Mouse (Mus musculus) CH12.LX (cell line): ENCODE data around the gene Filip1l. TPM values are rescaled to one million over a fixed set of nuclear protein-coding genes. Genes with fewer than 3 reads are reported as not detected.

Experiments used
- DNase-seq: peaks from one replicate; pipeline ENCODE4 v3.0.0-alpha.2; 2013; ENCODE audit errors: extremely low read depth
- H3K27ac ChIP-seq: 2 replicates; pipeline ENCODE4 v1.5.1; 2012; ENCODE audit warnings: low read depth, mild to moderate bottlenecking, control low read depth, moderate library complexity; ENCODE audit not compliant: insufficient read depth
- H3K27me3 ChIP-seq: replicated peaks from 2 replicates; pipeline ENCODE3; 2012; ENCODE audit warnings: inconsistent platforms
- H3K36me3 ChIP-seq, 2 experiments: replicated peaks in 1 of 2; 2 replicates each; pipeline versions ENCODE3 to v1.6.1; 2012; ENCODE audit warnings: inconsistent platforms in 1 of 2, low read length in 1 of 2, mild to moderate bottlenecking in 1 of 2, mixed read lengths in 1 of 2, moderate library complexity in 1 of 2; ENCODE audit not compliant: control insufficient read depth in 1 of 2, insufficient read depth in 1 of 2
- H3K4me1 ChIP-seq, 2 experiments: 2 replicates each; pipeline ENCODE4 v1.6.1; 2012; ENCODE audit warnings: inconsistent platforms in 1 of 2, moderate library complexity in 1 of 2; ENCODE audit not compliant: insufficient read depth in 2 of 2, control insufficient read depth in 1 of 2
- H3K4me2 ChIP-seq: 2 replicates; pipeline ENCODE4 v1.6.1; 2012; ENCODE audit warnings: low read depth, mild to moderate bottlenecking, control low read depth; ENCODE audit not compliant: poor library complexity, insufficient read depth, severe bottlenecking
- H3K4me3 ChIP-seq, 3 experiments: fragments of 150-350 bp in 1 of 3; sonication (generic) in 1 of 3; replicated peaks in 1 of 3; 2 replicates each; pipeline versions ENCODE3 to v1.5.1; 2011 to 2012; ENCODE audit warnings: low read depth in 2 of 3, low read length in 2 of 3, mild to moderate bottlenecking in 2 of 3, moderate library complexity in 2 of 3, control low read depth in 1 of 3, improper control_type of control experiment in 1 of 3, inconsistent platforms in 1 of 3, mixed read lengths in 1 of 3; ENCODE audit not compliant: poor library complexity in 1 of 3
- H3K79me2 ChIP-seq: replicated peaks from 2 replicates; pipeline ENCODE4 v1.6.1; 2012; ENCODE audit warnings: mild to moderate bottlenecking, moderate library complexity; ENCODE audit not compliant: control insufficient read depth, poor library complexity, insufficient read depth, severe bottlenecking; ENCODE audit errors: extremely low read depth
- H3K9ac ChIP-seq: 2 replicates; pipeline ENCODE4 v1.6.1; 2012; ENCODE audit warnings: low read depth, mild to moderate bottlenecking, control low read depth, moderate library complexity; ENCODE audit not compliant: insufficient read depth
- H3K9me3 ChIP-seq: replicated peaks from 2 replicates; pipeline ENCODE3; 2012; ENCODE audit warnings: low read length, inconsistent platforms, mixed read lengths
- CHD1 ChIP-seq: IDR thresholded peaks from 2 replicates; pipeline ENCODE4 v1.6.1; 2012; ENCODE audit warnings: low read depth, low read length, improper control_type of control experiment, inconsistent platforms
- CHD2 ChIP-seq: IDR thresholded peaks from 2 replicates; pipeline ENCODE4 v1.6.1; 2011; ENCODE audit warnings: low read length, improper control_type of control experiment
- CTCF ChIP-seq, 2 experiments: IDR thresholded peaks in 1 of 2; conservative IDR thresholded peaks in 1 of 2; 2 replicates each; pipeline ENCODE4 v1.5.1; 2011 to 2012; ENCODE audit warnings: low read depth in 2 of 2, low read length in 2 of 2, improper control_type of control experiment in 1 of 2, inconsistent platforms in 1 of 2, mild to moderate bottlenecking in 1 of 2, moderate library complexity in 1 of 2
- E2F4 ChIP-seq: IDR thresholded peaks from 2 replicates; pipeline ENCODE4 v1.6.1; 2011; ENCODE audit warnings: low read depth, low read length, improper control_type of control experiment; ENCODE audit not compliant: insufficient replicate concordance
- ELF1 ChIP-seq: IDR thresholded peaks from 2 replicates; pipeline ENCODE4 v1.6.1; 2014; ENCODE audit warnings: low read depth, mild to moderate bottlenecking, inconsistent platforms, low read length, improper control_type of control experiment
- EP300 ChIP-seq: IDR thresholded peaks from 2 replicates; pipeline ENCODE4 v1.6.1; 2011; ENCODE audit warnings: low read length, improper control_type of control experiment
- GABPA ChIP-seq: IDR thresholded peaks from 2 replicates; pipeline ENCODE4 v1.6.1; 2012; ENCODE audit warnings: low read depth, low read length, improper control_type of control experiment, inconsistent platforms; ENCODE audit not compliant: insufficient replicate concordance
- HCFC1 ChIP-seq: IDR thresholded peaks from 2 replicates; pipeline ENCODE4 v1.6.1; 2012; ENCODE audit warnings: low read depth, mild to moderate bottlenecking, inconsistent platforms, low read length, improper control_type of control experiment
- IRF4 ChIP-seq: IDR thresholded peaks from 2 replicates; pipeline ENCODE4 v1.6.1; 2014; ENCODE audit warnings: low read depth, mild to moderate bottlenecking, inconsistent platforms, low read length, improper control_type of control experiment
- JUN ChIP-seq: IDR thresholded peaks from 2 replicates; pipeline ENCODE4 v1.6.1; 2011; ENCODE audit warnings: low read depth, mild to moderate bottlenecking, low read length, improper control_type of control experiment, moderate library complexity; ENCODE audit not compliant: insufficient read depth
- KAT2A ChIP-seq: IDR thresholded peaks from 2 replicates; pipeline ENCODE4 v1.6.1; 2012; ENCODE audit warnings: low read length, improper control_type of control experiment, inconsistent platforms; ENCODE audit not compliant: insufficient replicate concordance
- MAZ ChIP-seq: IDR thresholded peaks from 2 replicates; pipeline ENCODE4 v1.6.1; 2012; ENCODE audit warnings: low read depth, mild to moderate bottlenecking, inconsistent platforms, low read length, improper control_type of control experiment, moderate library complexity
- MXI1 ChIP-seq: IDR thresholded peaks from 2 replicates; pipeline ENCODE4 v1.6.1; 2011; ENCODE audit warnings: mild to moderate bottlenecking, low read depth, low read length, improper control_type of control experiment
- NELFE ChIP-seq: IDR thresholded peaks from 2 replicates; pipeline ENCODE4 v1.6.1; 2011; ENCODE audit warnings: low read depth, low read length, improper control_type of control experiment
- PAX5 ChIP-seq: IDR thresholded peaks from 2 replicates; pipeline ENCODE4 v1.6.1; 2012; ENCODE audit warnings: low read length, inconsistent platforms, mixed read lengths
- POLR2A ChIP-seq: IDR thresholded peaks from 2 replicates; pipeline ENCODE4 v1.6.1; 2011; ENCODE audit warnings: low read depth, mild to moderate bottlenecking, improper control_type of control experiment, low read length
- POLR2AphosphoS2 ChIP-seq: IDR thresholded peaks from 2 replicates; pipeline ENCODE4 v1.6.1; 2011; ENCODE audit warnings: low read depth, low read length, improper control_type of control experiment
- RAD21 ChIP-seq: IDR thresholded peaks from 2 replicates; pipeline ENCODE4 v1.6.1; 2011; ENCODE audit warnings: low read depth, mild to moderate bottlenecking, low read length, improper control_type of control experiment, moderate library complexity
- RCOR1 ChIP-seq: conservative IDR thresholded peaks from 2 replicates; pipeline ENCODE4 v1.6.1; 2012; ENCODE audit warnings: low read depth, mild to moderate bottlenecking, inconsistent platforms, low read length, improper control_type of control experiment
- SIN3A ChIP-seq: IDR thresholded peaks from 2 replicates; pipeline ENCODE4 v1.6.1; 2012; ENCODE audit warnings: low read length, improper control_type of control experiment, inconsistent platforms
- TBP ChIP-seq: conservative IDR thresholded peaks from 2 replicates; pipeline ENCODE4 v1.6.1; 2011; ENCODE audit warnings: low read depth, low read length, improper control_type of control experiment
- TCF12 ChIP-seq: IDR thresholded peaks from 2 replicates; pipeline ENCODE4 v1.6.1; 2014; ENCODE audit warnings: low read depth, mild to moderate bottlenecking, inconsistent platforms, low read length, improper control_type of control experiment
- UBTF ChIP-seq: IDR thresholded peaks from 2 replicates; pipeline ENCODE4 v1.6.1; 2012; ENCODE audit warnings: low read depth, mild to moderate bottlenecking, inconsistent platforms, low read length, improper control_type of control experiment, moderate library complexity
- USF1 ChIP-seq: IDR thresholded peaks from 2 replicates; pipeline ENCODE4 v1.6.1; 2014; ENCODE audit warnings: low read depth, mild to moderate bottlenecking, inconsistent platforms, low read length, improper control_type of control experiment
- USF2 ChIP-seq: conservative IDR thresholded peaks from 2 replicates; pipeline ENCODE4 v1.6.1; 2011; ENCODE audit warnings: low read depth, low read length, improper control_type of control experiment
- ZKSCAN1 ChIP-seq: IDR thresholded peaks from 2 replicates; pipeline ENCODE4 v1.6.1; 2012; ENCODE audit warnings: low read depth, inconsistent platforms, low read length, improper control_type of control experiment, borderline replicate concordance
- ZNF384 ChIP-seq: IDR thresholded peaks from 2 replicates; pipeline ENCODE4 v1.6.1; 2012; ENCODE audit warnings: low read depth, low read length, improper control_type of control experiment, inconsistent platforms
- dilution Hi-C: fragments of 300-500 bp; cut with MboI; formaldehyde crosslinking; loops from 2 replicates; pipeline ENCODE4 v1.14.3; 2020; ENCODE audit warnings: low sequenced_read_pairs; ENCODE audit not compliant: extremely low pct_unique_long_range_greater_than_20kb, extremely low pct_ligation_motif_present
- in situ Hi-C: fragments of 300-500 bp; cut with MboI; formaldehyde crosslinking; loops from 3 replicates; pipeline ENCODE4 v1.14.3; 2019; ENCODE audit warnings: low sequenced_read_pairs, low pct_ligation_motif_present, low pct_unique_long_range_greater_than_20kb, mixed read lengths
- polyA plus RNA-seq: library from polyadenylated mRNA; unstranded; fragments of >175 nt; gene quantifications from 2 replicates; pipeline ENCODE4 v1.2.1, GENCODE M21; 2012; ENCODE audit warnings: low read depth; ENCODE audit not compliant: insufficient read length
- total RNA-seq, 2 experiments: library from RNA; depleted of rRNA; stranded (reverse); fragments of 300-350 nt in 1 of 2; fragments of >200 nt in 1 of 2; gene quantifications; 2 replicates each; pipeline ENCODE4 v1.2.3; 2012 to 2014

Filip1l gene
- total and polyA plus RNA-seq, 3 experiments, result 2.1 to 17.6 (median 5.7) TPM

- Histone ChIP-seq H3K9me3 (peaks cover 4% of the 10 kb centered on the region), H3K9ac (no peak overlapping the region)
- dilution Hi-C loops, result no loop called here
Measured at GRCm38 (mm10) chr16:57416049-57416448, 63.2 kb downstream of the Filip1l start.

GRCm38 (mm10) chr16:57417017-57417416 lies 64.1 kb downstream of the Filip1l start:
- dilution Hi-C loops (no loop called here), in situ Hi-C loops (no loop called here)
- Histone ChIP-seq H3K9ac (no peak overlapping the region), H3K79me2 (no peaks in the 10 kb centered on the region), H3K4me1 (peaks cover 5 to 10% of the 10 kb centered on the region in 2 experiments; a peak in 2 of 4 replicates), H3K9me3 (peaks cover 4% of the 10 kb centered on the region), H3K4me2 (no peak overlapping the region), H3K4me3 (no peak overlapping the region), H3K27ac (no peak overlapping the region), H3K36me3 (peaks cover 0 to 5% of the 10 kb centered on the region in 2 experiments), H3K27me3 (no peaks in the 10 kb centered on the region)
- no peak for DNase-seq
- TF ChIP-seq GABPA (no peak), CHD1 (no peak), MXI1 (no peak), TCF12 (no peak), PAX5 (no peak), USF1 (no peak), KAT2A (no peak), ELF1 (no peak), ZNF384 (no peak), SIN3A (no peak), RAD21 (no peak), EP300 (no peak), USF2 (no peak), POLR2AphosphoS2 (no peak), RCOR1 (no peak), IRF4 (no peak)

More at GRCm38 (mm10) chr16:57416049-57416448, 63.2 kb downstream of the Filip1l start:
- Histone ChIP-seq H3K4me2 (no peak overlapping the region), H3K36me3 (peaks cover 0 to 5% of the 10 kb centered on the region in 2 experiments), H3K27ac (no peak overlapping the region), H3K27me3 (no peaks in the 10 kb centered on the region), H3K4me1 (peaks cover 0 to under 1% of the 10 kb centered on the region in 2 experiments; a peak in 1 of 4 replicates), H3K79me2 (no peaks in the 10 kb centered on the region), H3K4me3 (no peak overlapping the region)
- TF ChIP-seq TCF12, result no peak
- no peak for TF ChIP-seq POLR2A
- TF ChIP-seq USF2, result no peak
- TF ChIP-seq RAD21, result no peak
- TF ChIP-seq MAZ, result no peak
- TF ChIP-seq JUN, result no peak
- no peak for TF ChIP-seq CHD2
- no peak for TF ChIP-seq USF1
- TF ChIP-seq IRF4, result no peak
- TF ChIP-seq NELFE, result no peak
- no peak for TF ChIP-seq ELF1
- no peak for TF ChIP-seq RCOR1
- no peak for TF ChIP-seq TBP
- TF ChIP-seq CTCF (conservative IDR thresholded peaks at IDR 0.05 in 1 of 2, IDR thresholded peaks at IDR 0.05 in 1 of 2; ENCODE audit: low read depth in 2 of 2, low read length in 2 of 2), result no peak
- TF ChIP-seq ZKSCAN1, result no peak
- no peak for TF ChIP-seq HCFC1
- no peak for TF ChIP-seq E2F4
- TF ChIP-seq UBTF, result no peak
- in situ Hi-C loops, result no loop called here
- no peak for DNase-seq
